Mouse (Mus musculus): ENCODE results near the gene Pcdh15. TPM values are rescaled to one million over a fixed set of nuclear protein-coding genes. Genes with fewer than 3 reads are reported as not detected.

Pcdh15 gene
- polyA plus RNA-seq, 1 experiment from 2014 or later, result 0.66 TPM

DNA sequence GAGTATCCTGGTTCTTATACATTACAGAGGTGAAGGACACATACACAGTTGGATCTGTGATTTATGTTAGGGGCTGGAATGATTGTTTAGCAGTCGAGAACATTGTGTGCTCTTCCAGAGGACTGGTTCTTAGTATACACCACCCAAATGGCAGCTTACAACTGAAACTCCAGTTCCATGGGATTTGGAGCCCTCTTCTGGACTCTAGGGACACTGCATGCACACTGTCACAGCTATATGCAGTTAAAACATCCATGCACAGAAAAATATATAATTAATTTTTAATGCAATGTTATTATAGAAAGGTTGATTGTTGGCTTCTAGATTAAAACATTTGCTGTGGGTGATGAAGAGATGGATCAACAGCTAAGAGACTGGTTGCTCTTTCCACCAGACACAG is 301.3 kb downstream of the Pcdh15 start:
- H3K4me1 ChIP-seq, result no peaks in the 10 kb centered on the region
- 72% methylated on average over 1 of the region's 1 CpGs for WGBS (ENCODE audit: insufficient replicate concordance)
- no peak overlapping the region for H3K9ac ChIP-seq
- no peaks in the 10 kb centered on the region for H3K36me3 ChIP-seq
- no peaks in the 10 kb centered on the region for H3K9me3 ChIP-seq (replicated peaks)
- H3K4me2 ChIP-seq, result no peak overlapping the region
- H3K4me3 ChIP-seq, result no peak overlapping the region
- no peak overlapping the region for H3K27ac ChIP-seq
- ATAC-seq, result no peak
- H3K27me3 ChIP-seq (replicated peaks), result no peaks in the 10 kb centered on the region

DNA sequence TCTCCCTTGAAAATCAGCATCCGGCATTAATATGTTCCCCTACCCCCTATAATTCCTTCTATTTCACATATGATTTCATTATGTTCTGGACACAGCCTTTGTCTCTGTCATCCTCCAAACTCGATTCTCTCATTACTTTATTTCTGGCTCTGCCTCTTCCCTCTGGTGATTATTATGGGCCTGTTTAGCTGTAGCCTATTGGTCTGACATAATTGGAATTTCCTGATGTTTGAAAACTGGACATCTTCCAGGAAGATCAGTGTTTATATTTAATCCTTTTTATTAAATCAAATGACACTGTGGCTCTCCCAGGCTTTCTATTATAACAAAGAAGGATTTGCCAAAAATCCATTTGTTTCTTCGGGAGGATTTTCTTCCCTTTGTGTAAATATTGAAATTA is 326.3 kb downstream of the Pcdh15 start:
- no peak overlapping the region for H3K4me2 ChIP-seq
- WGBS (ENCODE audit: insufficient replicate concordance), result 51% methylated on average over 3 of the region's 3 CpGs
- H3K9ac ChIP-seq, result no peak overlapping the region
- H3K9me3 ChIP-seq (replicated peaks), result no peaks in the 10 kb centered on the region
- no peak for ATAC-seq
- H3K36me3 ChIP-seq, result no peaks in the 10 kb centered on the region
- no peak overlapping the region for H3K27ac ChIP-seq
- H3K4me3 ChIP-seq, result no peak overlapping the region
- no peaks in the 10 kb centered on the region for H3K4me1 ChIP-seq
- no peaks in the 10 kb centered on the region for H3K27me3 ChIP-seq (replicated peaks)

DNA sequence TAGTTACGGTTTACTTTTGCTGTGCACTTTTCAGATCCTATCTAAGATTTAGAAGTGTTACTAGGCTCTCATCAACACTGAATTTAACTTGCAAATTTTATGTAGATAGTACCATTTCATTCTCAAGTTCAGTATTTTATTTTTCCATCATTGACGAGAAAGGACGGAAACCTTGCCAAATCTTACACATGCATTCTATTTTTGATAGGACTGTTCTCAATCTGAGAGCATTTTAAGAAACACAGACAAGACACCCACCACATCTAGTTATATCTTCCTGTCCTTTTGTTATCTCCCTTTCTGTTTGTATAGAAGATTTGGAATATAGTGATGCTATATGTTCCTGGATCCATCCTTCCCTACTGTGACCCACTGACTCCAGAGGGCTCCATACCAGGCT is 332.2 kb downstream of the Pcdh15 start:
- no peak overlapping the region for H3K4me3 ChIP-seq
- no peaks in the 10 kb centered on the region for H3K36me3 ChIP-seq
- no peak overlapping the region for H3K9ac ChIP-seq
- H3K27ac ChIP-seq, result no peak overlapping the region
- no peaks in the 10 kb centered on the region for H3K4me1 ChIP-seq
- no peak overlapping the region for H3K4me2 ChIP-seq
- H3K27me3 ChIP-seq (replicated peaks), result no peaks in the 10 kb centered on the region
- 76% methylated on average over 3 of the region's 3 CpGs for WGBS (ENCODE audit: insufficient replicate concordance)
- no peak for ATAC-seq
- no peaks in the 10 kb centered on the region for H3K9me3 ChIP-seq (replicated peaks)

DNA sequence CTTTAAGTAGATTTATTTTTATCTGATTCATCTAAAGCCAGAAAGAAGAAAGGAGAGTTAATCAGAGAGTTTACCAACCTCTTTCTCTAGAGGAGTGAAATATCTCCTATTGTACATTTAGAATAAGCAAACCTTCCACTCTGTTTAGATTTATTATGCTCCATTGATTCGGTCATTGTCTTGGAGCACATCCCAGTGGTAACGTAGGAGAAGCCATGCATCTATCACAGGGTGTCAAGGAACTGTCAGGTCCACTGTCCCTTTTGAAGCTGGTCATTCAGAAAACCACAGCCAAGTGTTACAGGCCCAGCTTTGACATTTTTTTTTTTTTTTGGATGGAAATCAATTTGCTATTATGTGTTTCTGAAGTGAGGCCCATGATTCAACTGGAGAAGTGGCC is 384.9 kb downstream of the Pcdh15 start:
- no peaks in the 10 kb centered on the region for H3K36me3 ChIP-seq
- 64% methylated on average over 2 of the region's 2 CpGs for WGBS (ENCODE audit: insufficient replicate concordance)
- H3K9ac ChIP-seq, result no peak overlapping the region
- no peaks in the 10 kb centered on the region for H3K4me1 ChIP-seq
- no peak for ATAC-seq
- H3K27me3 ChIP-seq (replicated peaks), result no peaks in the 10 kb centered on the region
- no peak overlapping the region for H3K4me3 ChIP-seq
- no peak overlapping the region for H3K27ac ChIP-seq
- no peak overlapping the region for H3K4me2 ChIP-seq
- no peaks in the 10 kb centered on the region for H3K9me3 ChIP-seq (replicated peaks)

DNA sequence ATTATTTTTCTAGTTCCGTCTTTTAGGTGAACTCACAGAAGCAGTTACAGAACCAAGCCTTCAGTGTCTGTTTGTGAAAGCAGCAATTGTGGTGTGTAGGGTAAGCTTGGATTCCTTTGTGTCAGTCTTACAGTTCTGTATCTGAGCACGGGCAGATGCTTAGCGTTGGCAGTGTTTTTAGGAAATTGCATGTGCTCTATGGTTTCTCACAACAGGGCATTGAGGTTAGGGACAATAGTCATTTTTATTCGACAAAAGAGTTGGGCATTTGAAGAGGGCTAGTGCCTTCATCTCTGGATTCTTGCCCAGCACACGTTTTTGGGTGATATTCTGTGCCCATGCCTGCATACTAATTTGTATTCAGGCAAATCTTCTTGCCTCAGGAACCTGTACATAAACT is 392.5 kb downstream of the Pcdh15 start:
- H3K27ac ChIP-seq, result no peak overlapping the region
- WGBS (ENCODE audit: insufficient replicate concordance), result 48% methylated on average over 5 of the region's 5 CpGs
- H3K4me2 ChIP-seq, result no peak overlapping the region
- no peak overlapping the region for H3K9ac ChIP-seq
- H3K9me3 ChIP-seq (replicated peaks), result no peaks in the 10 kb centered on the region
- H3K36me3 ChIP-seq, result no peaks in the 10 kb centered on the region
- ATAC-seq, result no peak
- no peaks in the 10 kb centered on the region for H3K4me1 ChIP-seq
- no peak overlapping the region for H3K4me3 ChIP-seq
- H3K27me3 ChIP-seq (replicated peaks), result no peaks in the 10 kb centered on the region

DNA sequence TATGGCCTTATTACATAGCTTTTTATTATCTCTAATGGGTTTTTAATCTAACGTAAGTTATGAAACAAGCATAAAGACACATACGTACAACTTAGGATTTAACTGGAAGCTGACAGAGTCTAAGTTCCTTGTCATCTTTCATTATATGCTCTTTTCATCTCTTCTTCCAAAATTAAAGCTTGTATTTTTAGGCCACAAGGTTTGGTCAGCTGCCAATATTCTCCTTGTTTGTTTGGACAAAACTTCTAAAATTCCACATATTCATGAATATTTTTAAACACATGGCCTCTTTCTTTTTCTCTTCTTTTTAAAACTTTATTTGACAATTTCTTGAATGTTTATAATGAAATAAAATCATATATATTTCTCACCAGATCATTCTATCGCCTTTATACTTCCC is 415.7 kb downstream of the Pcdh15 start:
- H3K9me3 ChIP-seq (replicated peaks), result no peaks in the 10 kb centered on the region
- H3K27ac ChIP-seq, result no peak overlapping the region
- no peaks in the 10 kb centered on the region for H3K4me1 ChIP-seq
- no peaks in the 10 kb centered on the region for H3K36me3 ChIP-seq
- ATAC-seq, result no peak
- H3K9ac ChIP-seq, result no peak overlapping the region
- no peak overlapping the region for H3K4me2 ChIP-seq
- no peak overlapping the region for H3K4me3 ChIP-seq
- H3K27me3 ChIP-seq (replicated peaks), result no peaks in the 10 kb centered on the region
- WGBS (ENCODE audit: insufficient replicate concordance), result 75% methylated on average over 3 of the region's 3 CpGs

DNA sequence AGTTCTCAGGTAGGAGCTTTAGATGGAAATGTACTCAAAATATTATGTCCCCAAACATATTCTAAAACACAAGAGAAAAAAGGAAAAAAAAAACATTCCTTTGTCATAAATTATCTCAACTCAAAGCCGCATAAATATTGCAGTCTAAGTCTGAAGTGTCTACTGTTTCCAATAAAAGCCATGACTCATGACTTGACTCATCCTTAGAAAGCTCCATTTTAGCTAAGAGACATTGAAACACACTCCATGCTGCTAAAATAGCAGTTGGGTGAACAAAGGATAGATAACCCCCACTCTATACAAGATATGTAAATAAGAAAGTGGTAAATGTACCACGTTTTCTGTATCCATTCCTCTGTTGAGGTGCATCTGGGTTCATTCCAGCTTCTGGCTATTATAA is 416.6 kb downstream of the Pcdh15 start:
- no peak overlapping the region for H3K4me2 ChIP-seq
- no peak overlapping the region for H3K4me3 ChIP-seq
- no peaks in the 10 kb centered on the region for H3K36me3 ChIP-seq
- no peaks in the 10 kb centered on the region for H3K4me1 ChIP-seq
- H3K9me3 ChIP-seq (replicated peaks), result no peaks in the 10 kb centered on the region; the same call in 1 of the 2 replicates
- no peak for ATAC-seq
- no peak overlapping the region for H3K27ac ChIP-seq
- no peak overlapping the region for H3K9ac ChIP-seq
- no peaks in the 10 kb centered on the region for H3K27me3 ChIP-seq (replicated peaks)
- 58% methylated on average over 2 of the region's 2 CpGs for WGBS (ENCODE audit: insufficient replicate concordance)

DNA sequence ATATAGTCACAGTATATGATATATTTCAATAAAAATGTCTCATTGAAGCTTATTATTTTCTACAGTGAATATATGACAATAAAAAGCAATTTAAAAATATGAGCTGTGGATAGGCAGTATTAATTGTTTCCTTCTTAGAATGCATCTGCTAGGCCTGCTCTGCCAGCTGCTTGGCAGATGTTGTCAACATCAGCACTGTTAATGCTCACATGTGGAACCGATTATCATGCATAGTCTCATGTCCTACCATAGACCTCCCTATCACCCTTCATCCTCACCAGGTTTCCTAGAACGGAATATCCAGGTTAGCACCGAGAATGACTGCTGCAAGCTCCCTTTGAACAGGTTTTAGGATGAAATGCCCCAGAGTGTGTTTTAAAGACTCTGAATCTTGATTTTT is 420.3 kb downstream of the Pcdh15 start:
- 63% methylated on average over 3 of the region's 3 CpGs for WGBS (ENCODE audit: insufficient replicate concordance)
- ATAC-seq, result no peak
- Histone ChIP-seq H3K9ac (no peak overlapping the region), H3K27me3 (replicated peaks) (no peaks in the 10 kb centered on the region), H3K9me3 (replicated peaks) (no peaks in the 10 kb centered on the region; the same call in 1 of the 2 replicates), H3K36me3 (no peaks in the 10 kb centered on the region), H3K4me3 (no peak overlapping the region), H3K4me2 (no peak overlapping the region), H3K4me1 (no peaks in the 10 kb centered on the region), H3K27ac (no peak overlapping the region)

DNA sequence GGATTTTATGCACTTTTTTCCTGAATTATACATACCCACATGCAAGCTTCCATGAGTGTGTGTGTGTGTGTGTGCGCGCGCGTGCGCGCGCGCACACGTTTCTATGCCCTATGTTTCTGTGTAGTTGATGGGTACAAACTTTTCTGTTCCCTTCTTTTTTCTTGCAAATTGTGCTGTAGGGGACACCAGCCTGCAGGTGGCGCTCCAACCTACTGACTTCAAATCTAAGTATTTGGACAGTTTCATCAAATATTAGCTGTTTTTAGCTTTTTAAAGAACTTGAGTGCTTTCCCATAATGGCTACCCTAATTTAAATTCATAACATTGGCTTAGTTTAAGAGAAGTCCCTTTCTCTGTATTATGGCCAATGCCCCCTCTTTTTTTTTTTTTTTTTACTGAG is 453.7 kb downstream of the Pcdh15 start:
- Histone ChIP-seq H3K4me3 (no peak overlapping the region), H3K4me2 (no peak overlapping the region), H3K36me3 (no peaks in the 10 kb centered on the region), H3K27ac (no peak overlapping the region), H3K9me3 (replicated peaks) (no peaks in the 10 kb centered on the region), H3K27me3 (replicated peaks) (no peaks in the 10 kb centered on the region), H3K9ac (no peak overlapping the region), H3K4me1 (no peaks in the 10 kb centered on the region)
- WGBS (ENCODE audit: insufficient replicate concordance), result 83% methylated on average over 10 of the region's 10 CpGs
- no peak for ATAC-seq

DNA sequence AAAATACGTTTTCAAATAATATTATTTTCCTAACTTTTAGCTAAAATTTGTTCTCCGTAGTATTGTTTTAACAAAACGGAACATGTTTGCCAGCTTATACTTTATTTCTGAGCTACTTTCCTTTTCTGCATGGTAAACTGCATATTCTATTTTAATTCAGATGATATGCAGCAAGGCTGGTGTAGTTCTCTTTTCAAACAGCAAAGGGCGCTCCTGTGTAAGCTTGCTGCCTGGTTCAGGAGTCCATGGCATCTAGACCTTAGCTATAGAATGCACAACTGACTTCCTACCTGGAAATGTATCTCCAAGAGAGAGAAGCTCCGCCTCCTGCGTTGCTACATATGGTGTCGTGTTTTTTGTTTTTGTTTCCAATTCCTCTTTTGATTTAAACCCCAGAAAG is 465.1 kb downstream of the Pcdh15 start:
- no peaks in the 10 kb centered on the region for H3K36me3 ChIP-seq
- ATAC-seq, result no peak
- no peaks in the 10 kb centered on the region for H3K4me1 ChIP-seq
- no peak overlapping the region for H3K27ac ChIP-seq
- H3K4me2 ChIP-seq, result no peak overlapping the region
- 61% methylated on average over 7 of the region's 7 CpGs for WGBS (ENCODE audit: insufficient replicate concordance)
- H3K9ac ChIP-seq, result no peak overlapping the region
- H3K9me3 ChIP-seq (replicated peaks), result no peaks in the 10 kb centered on the region
- H3K4me3 ChIP-seq, result no peak overlapping the region
- no peaks in the 10 kb centered on the region for H3K27me3 ChIP-seq (replicated peaks)

DNA sequence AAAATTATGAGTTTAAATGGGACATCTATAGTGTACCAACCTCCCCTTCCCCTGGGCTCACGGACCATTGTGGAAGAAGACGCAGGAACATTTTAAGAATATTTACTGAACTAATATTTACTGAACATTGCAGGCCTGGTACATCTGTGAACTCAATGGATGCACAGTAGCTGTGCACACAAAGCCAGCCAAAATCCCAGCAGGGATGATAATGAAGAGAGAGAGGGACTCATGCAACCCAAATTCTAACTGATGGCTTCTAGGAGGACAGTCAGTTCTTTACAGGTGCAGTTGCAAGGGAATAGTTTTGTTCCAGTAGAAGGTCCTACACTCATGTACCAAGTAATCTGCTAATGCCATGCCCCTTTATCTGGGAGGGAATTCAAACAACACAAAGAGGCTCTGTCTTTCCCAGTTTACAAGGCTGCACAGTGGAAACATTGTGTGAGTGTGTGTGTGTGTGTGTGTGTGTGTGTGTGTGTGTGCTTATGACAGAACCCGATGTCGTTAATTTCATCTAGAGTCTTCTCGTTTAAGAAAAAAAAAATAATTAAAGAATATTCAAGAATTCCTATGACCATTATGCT is 475.7 kb downstream of the Pcdh15 start:
- ATAC-seq, result no peak
- 73% methylated on average over 5 of the region's 5 CpGs for WGBS (ENCODE audit: insufficient replicate concordance)
- Histone ChIP-seq H3K36me3 (no peaks in the 10 kb centered on the region), H3K4me1 (no peaks in the 10 kb centered on the region), H3K27ac (no peak overlapping the region), H3K4me3 (no peak overlapping the region), H3K27me3 (replicated peaks) (no peaks in the 10 kb centered on the region), H3K9ac (no peak overlapping the region), H3K9me3 (replicated peaks) (no peaks in the 10 kb centered on the region), H3K4me2 (no peak overlapping the region)

DNA sequence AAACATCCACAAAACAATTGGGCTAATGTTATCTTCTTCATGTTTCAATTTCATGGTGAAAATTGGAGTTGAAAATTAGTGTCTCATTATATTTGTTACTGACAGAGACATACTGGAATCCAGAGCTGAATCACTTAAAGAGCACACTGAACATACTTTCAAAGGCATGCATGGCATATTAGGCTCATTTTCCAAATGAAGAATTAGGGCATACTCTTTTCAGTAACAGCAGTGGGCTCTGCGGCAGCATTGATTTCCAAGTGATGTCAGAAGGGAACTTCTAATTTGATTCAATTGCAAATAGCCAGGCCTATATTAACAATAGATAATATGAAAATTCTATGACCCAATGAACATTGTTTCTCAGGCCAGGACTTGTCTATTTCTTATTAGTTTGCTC is 568.4 kb downstream of the Pcdh15 start:
- Histone ChIP-seq H3K9me3 (replicated peaks) (no peaks in the 10 kb centered on the region), H3K4me1 (no peaks in the 10 kb centered on the region), H3K4me3 (no peak overlapping the region), H3K36me3 (no peaks in the 10 kb centered on the region), H3K4me2 (no peak overlapping the region), H3K9ac (no peak overlapping the region), H3K27me3 (replicated peaks) (no peaks in the 10 kb centered on the region), H3K27ac (no peak overlapping the region)
- 66% methylated on average over 1 of the region's 1 CpGs for WGBS (ENCODE audit: insufficient replicate concordance)
- no peak for ATAC-seq

DNA sequence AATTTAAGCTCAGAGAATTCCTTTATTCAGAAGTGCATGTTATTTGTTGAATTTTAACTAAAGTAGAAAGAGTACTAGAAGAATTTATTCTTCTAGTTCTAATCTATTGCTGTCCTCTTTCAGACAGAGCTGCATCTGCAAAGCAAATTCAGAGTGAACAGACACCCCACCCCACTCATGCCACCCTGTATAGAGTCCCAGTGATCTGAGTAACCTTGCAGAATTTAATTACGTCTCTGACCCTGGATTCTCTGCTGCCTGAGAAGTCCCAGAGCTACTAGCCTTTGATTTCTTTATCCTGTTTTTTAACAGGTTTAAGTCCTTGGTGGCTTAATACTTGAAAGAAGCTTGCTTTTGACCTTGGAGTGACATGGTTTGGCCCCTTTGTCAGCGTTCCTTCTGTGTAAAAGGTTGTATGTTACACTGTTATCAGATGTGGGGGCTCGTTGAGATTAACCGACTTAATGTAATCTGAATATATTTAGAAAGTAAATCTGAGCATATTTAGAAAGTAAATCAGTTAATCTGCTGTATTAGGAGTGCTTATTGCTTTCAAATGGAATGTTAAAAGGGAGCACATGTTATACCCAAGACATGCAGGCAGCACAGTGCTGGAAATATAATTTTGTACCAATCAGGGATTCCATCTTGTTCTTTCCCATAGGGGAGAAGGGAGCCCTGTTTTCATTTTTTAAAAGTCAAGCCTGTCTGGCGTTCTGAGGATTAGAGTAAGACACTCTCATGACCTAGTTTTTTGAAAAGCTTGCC is 601.6 kb downstream of the Pcdh15 start:
- no peak overlapping the region for H3K27ac ChIP-seq
- H3K36me3 ChIP-seq, result no peaks in the 10 kb centered on the region
- no peaks in the 10 kb centered on the region for H3K9me3 ChIP-seq (replicated peaks)
- H3K9ac ChIP-seq, result no peak overlapping the region
- WGBS (ENCODE audit: insufficient replicate concordance), result 49% methylated on average over 5 of the region's 5 CpGs
- no peak overlapping the region for H3K4me2 ChIP-seq
- H3K4me3 ChIP-seq, result no peak overlapping the region
- no peaks in the 10 kb centered on the region for H3K4me1 ChIP-seq
- no peak for ATAC-seq
- H3K27me3 ChIP-seq (replicated peaks), result no peaks in the 10 kb centered on the region
